Mouse (Mus musculus) adrenal gland, adult 10 weeks (tissue): ENCODE results near the gene Adamts5. TPM values are rescaled to one million over a fixed set of nuclear protein-coding genes. Genes with fewer than 3 reads are reported as not detected.

Experiments
- polyA plus RNA-seq: library from polyadenylated mRNA; stranded (reverse); fragments of 350-450 nt; fragmentation: Illumina TruSeq; extraction: RNeasy Lipid Tissue Mini Kit (QIAGEN cat#74804); gene quantifications from one replicate; pipeline ENCODE4 v1.2.3, GENCODE M21; 2014; ENCODE audit warnings: low read depth, low replicate concordance

Gene Adamts5
- polyA plus RNA-seq = 15.0 TPM

GRCm38 (mm10) chr16:85901581-85901910 is at the start of gene Adamts5:
Gene Adamts5, minus strand, starts transcription at chr16:85901828.

Other genes with a start within 250 kb of the Adamts5 start
- gene Adamts1, start 98.7 kb downstream of the Adamts5 start, polyA plus RNA-seq = 20.8 TPM